In genomic region chr11:85837291-85837647, GRCm38 (mm10) we compare ENCODE assay signal across 12 mouse cellular contexts. TPM values are rescaled to one million over a fixed set of nuclear protein-coding genes. Genes with fewer than 3 reads are reported as not detected.
DNase-seq lines count a peak whose midpoint lies in the region; ATAC-seq lines count a peak whose summit lies in the region.
"Had no signal": no experiment of that assay in that cellular context is flagged by ENCODE, and none has a peak within 500 bp of the region (broad histone marks: within the 10 kb centered on the region; RNA-seq: fewer than 3 reads in every experiment).

No protein-coding gene starts in this region.

- H3K36me3 ChIP-seq in heart, embryonic 13.5 days = no peaks in the 10 kb centered on the region
- no peaks in the 10 kb centered on the region for H3K36me3 ChIP-seq in midbrain, embryonic 14.5 days (ENCODE audit: control insufficient read depth, insufficient read depth, low read length)
- no peaks in the 10 kb centered on the region for H3K36me3 ChIP-seq in midbrain, embryonic 15.5 days (replicated peaks)
- H3K36me3 ChIP-seq in limb, embryonic 12.5 days = peaks cover 14% of the 10 kb centered on the region; the same call in 1 of the 2 replicates

- peaks cover 96% of the 10 kb centered on the region for H3K27me3 ChIP-seq in heart, embryonic 13.5 days (replicated peaks)
- peaks cover 87% of the 10 kb centered on the region for H3K27me3 ChIP-seq in midbrain, embryonic 14.5 days (ENCODE audit: control insufficient read depth, insufficient read depth, low read length)
- H3K27me3 ChIP-seq in midbrain, embryonic 15.5 days (replicated peaks) = peaks cover 81% of the 10 kb centered on the region
- peaks cover 92% of the 10 kb centered on the region for H3K27me3 ChIP-seq in limb, embryonic 12.5 days

- peaks cover 44% of the 10 kb centered on the region for H3K4me1 ChIP-seq in heart, embryonic 13.5 days
- H3K4me1 ChIP-seq in midbrain, embryonic 14.5 days (ENCODE audit: control insufficient read depth, insufficient read depth, low read length) = peaks cover 14% of the 10 kb centered on the region; the same call in 1 of the 2 replicates
- peaks cover 23% of the 10 kb centered on the region for H3K4me1 ChIP-seq in midbrain, embryonic 15.5 days
- H3K4me1 ChIP-seq in limb, embryonic 12.5 days (replicated peaks) = peaks cover 47% of the 10 kb centered on the region

- H3K27ac ChIP-seq in heart, embryonic 13.5 days (replicated peaks) = no peak overlapping the region; the same call in 1 of the 2 replicates
- no peak overlapping the region for H3K27ac ChIP-seq in midbrain, embryonic 14.5 days (replicated peaks; ENCODE audit: low read depth, low read length)
- H3K27ac ChIP-seq in midbrain, embryonic 15.5 days = no peak overlapping the region
- peak overlapping the region; percentile 91 for H3K27ac ChIP-seq in limb, embryonic 12.5 days

- peak overlapping the region; percentile 73 for H3K4me3 ChIP-seq in heart, embryonic 13.5 days
- H3K4me3 ChIP-seq in midbrain, embryonic 14.5 days (replicated peaks; ENCODE audit: low read depth, low read length) = no peak overlapping the region
- no peak overlapping the region for H3K4me3 ChIP-seq in midbrain, embryonic 15.5 days
- H3K4me3 ChIP-seq in limb, embryonic 12.5 days (replicated peaks) = peak overlapping the region; percentile 66

- no peak for ATAC-seq in heart, embryonic 13.5 days (ENCODE audit: extremely low read depth, insufficient number of reproducible peaks, low FRiP score, low TSS enrichment)
- no peak for ATAC-seq in midbrain, embryonic 14.5 days (ENCODE audit: low FRiP score, low TSS enrichment)
- ATAC-seq in midbrain, embryonic 15.5 days (replicated peaks) = no peak
- ATAC-seq in limb, embryonic 12.5 days (ENCODE audit: insufficient number of reproducible peaks, insufficient read depth, low FRiP score, low TSS enrichment, low read depth) = no peak
- ATAC-seq in cerebellum, adult (ENCODE audit: insufficient number of reproducible peaks, low FRiP score, low TSS enrichment) = no peak

- no peaks in the 10 kb centered on the region for H3K9me3 ChIP-seq in heart, embryonic 13.5 days
- no peaks in the 10 kb centered on the region for H3K9me3 ChIP-seq in midbrain, embryonic 14.5 days (ENCODE audit: control insufficient read depth, low read length)
- H3K9me3 ChIP-seq in midbrain, embryonic 15.5 days = no peaks in the 10 kb centered on the region
- no peaks in the 10 kb centered on the region for H3K9me3 ChIP-seq in limb, embryonic 12.5 days

- WGBS in heart, embryonic 13.5 days = 3% methylated on average over 18 of the region's 18 CpGs
- WGBS in midbrain, embryonic 14.5 days = under 1% methylated on average over 18 of the region's 18 CpGs
- WGBS in midbrain, embryonic 15.5 days = 1% methylated on average over 18 of the region's 18 CpGs
- WGBS in limb, embryonic 12.5 days = 1% methylated on average over 18 of the region's 18 CpGs

- no peak for DNase-seq in heart, postnatal 14 days
- peak; percentile 35 for DNase-seq in midbrain, embryonic 14.5 days
- DNase-seq in MN1 (ENCODE audit: low spot score) = no peak
- no peak for DNase-seq in adrenal gland, adult (ENCODE audit: inconsistent age in 2 of 2, low spot score in 1 of 2)
- DNase-seq: thymus, postnatal 14 days had no signal

- peak overlapping the region; percentile 90 for H3K9ac ChIP-seq in heart, embryonic 13.5 days
- no peak overlapping the region for H3K9ac ChIP-seq in midbrain, embryonic 14.5 days (replicated peaks; ENCODE audit: low read length)
- H3K9ac ChIP-seq in midbrain, embryonic 15.5 days = no peak overlapping the region
- H3K9ac ChIP-seq in limb, embryonic 12.5 days (replicated peaks) = peak overlapping the region; percentile 90

- peak overlapping the region; percentile 88 for H3K4me2 ChIP-seq in heart, embryonic 13.5 days
- H3K4me2 ChIP-seq in midbrain, embryonic 14.5 days (ENCODE audit: low read length) = no peak overlapping the region
- no peak overlapping the region for H3K4me2 ChIP-seq in midbrain, embryonic 15.5 days
- peak overlapping the region; percentile 83 for H3K4me2 ChIP-seq in limb, embryonic 12.5 days

- intact Hi-C loops in heart, postnatal 14 days (cut with DNase I) = no loop called here

RNA-seq across cellular contexts. Expression of gene Tbx2, which starts 4.9 kb away (rescaled TPM):
- polyA plus RNA-seq in heart, embryonic 13.5 days (2015; fragmentation: Nextera tagmentation; extraction: Ambion mirVana) = 2.0 and 2.9 TPM in 2 replicates
- 10 to 100 TPM; 11.8 to 14.5 TPM for total RNA-seq in heart, postnatal 14 days (2021)
- 0.69 and 0.83 TPM in 2 replicates for polyA plus RNA-seq in midbrain, embryonic 14.5 days (2014; fragmentation: Nextera tagmentation; extraction: Ambion mirVana)
- 1.0 TPM in 2 replicates for polyA plus RNA-seq in midbrain, embryonic 15.5 days (2015; fragmentation: Nextera tagmentation; extraction: Ambion mirVana)
- polyA plus RNA-seq in limb, embryonic 12.5 days (2016; fragmentation: Nextera tagmentation; extraction: Ambion mirVana) = 7.9 and 10.0 TPM in 2 replicates
- total RNA-seq: MEL had no signal

RNA-seq across cellular contexts. Expression of gene Gm11444, which starts 12.9 kb away (rescaled TPM):
- polyA plus RNA-seq in heart, embryonic 13.5 days (2015; fragmentation: Nextera tagmentation; extraction: Ambion mirVana) = not detected in 2 replicates
- not detected for total RNA-seq in heart, postnatal 14 days (2021)
- not detected in 2 replicates for polyA plus RNA-seq in midbrain, embryonic 14.5 days (2014; fragmentation: Nextera tagmentation; extraction: Ambion mirVana)
- polyA plus RNA-seq in midbrain, embryonic 15.5 days (2015; fragmentation: Nextera tagmentation; extraction: Ambion mirVana) = not detected in 2 replicates
- polyA plus RNA-seq in limb, embryonic 12.5 days (2016; fragmentation: Nextera tagmentation; extraction: Ambion mirVana) = not detected in 2 replicates
- total RNA-seq: layer of hippocampus, postnatal 10 days; MEL; neutrophil, adult 5-6 weeks had no signal

RNA-seq across cellular contexts. Expression of gene Tbx4, which starts 49.0 kb away (rescaled TPM):
- polyA plus RNA-seq in heart, embryonic 13.5 days (2015; fragmentation: Nextera tagmentation; extraction: Ambion mirVana) = 2.5 and 3.2 TPM in 2 replicates
- under 1 TPM in 1 of 2 experiments, not detected in 1; 0.14 TPM for total RNA-seq in heart, postnatal 14 days (2021)
- polyA plus RNA-seq in midbrain, embryonic 14.5 days (2014; fragmentation: Nextera tagmentation; extraction: Ambion mirVana) = 0.21 and 0.22 TPM in 2 replicates
- 0.34 and 0.46 TPM in 2 replicates for polyA plus RNA-seq in midbrain, embryonic 15.5 days (2015; fragmentation: Nextera tagmentation; extraction: Ambion mirVana)
- 39.2 and 44.0 TPM in 2 replicates for polyA plus RNA-seq in limb, embryonic 12.5 days (2016; fragmentation: Nextera tagmentation; extraction: Ambion mirVana)
- total RNA-seq: neutrophil, adult 5-6 weeks had no signal

Comparison
In these comparisons a context has a peak if more than half of its experiments do, and no peak if none do; other contexts are left out.
1. H3K4me2 ChIP-seq: peak in heart, embryonic 13.5 days (single experiment) and limb, embryonic 12.5 days (single experiment); none in midbrain, embryonic 14.5 days (single experiment) and midbrain, embryonic 15.5 days (single experiment).
2. H3K4me3 ChIP-seq: peak in heart, embryonic 13.5 days (single experiment) and limb, embryonic 12.5 days (single experiment); none in midbrain, embryonic 14.5 days (single experiment) and midbrain, embryonic 15.5 days (single experiment).
3. H3K9ac ChIP-seq: peak in heart, embryonic 13.5 days (single experiment) and limb, embryonic 12.5 days (single experiment); none in midbrain, embryonic 14.5 days (single experiment) and midbrain, embryonic 15.5 days (single experiment).